ENCODE assay signal across 11 mouse cellular contexts in the genomic region with DNA sequence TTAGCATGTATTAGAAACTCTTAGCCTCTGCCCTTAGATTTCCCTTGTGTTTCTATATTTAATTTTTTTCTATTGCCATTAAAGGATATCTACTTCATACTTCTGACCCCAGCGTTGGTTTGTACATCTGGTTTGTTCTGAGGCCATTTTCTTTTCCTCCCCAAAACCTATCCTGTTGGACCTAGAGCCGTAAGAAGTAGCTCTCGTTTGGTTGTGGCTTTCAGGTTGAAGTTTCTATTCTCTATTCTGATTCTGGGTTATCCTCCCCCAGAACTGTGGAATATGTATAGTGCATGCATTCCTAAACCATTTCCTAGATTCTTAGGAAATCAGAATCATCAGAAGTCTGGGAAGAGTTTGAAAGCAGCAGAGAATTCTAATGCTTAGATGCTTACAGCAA.
"Had no signal": no experiment of that assay in that cellular context is flagged by ENCODE, and none has a peak within 500 bp of the region (broad histone marks: within the 10 kb centered on the region; RNA-seq: fewer than 3 reads in every experiment).

No protein-coding gene starts in this region.

- H3K9me3 ChIP-seq: limb, embryonic 12.5 days; midbrain, embryonic 12.5 days had no signal

- DNase-seq: kidney, adult 18-20 months; kidney, postnatal 10 days; kidney, postnatal 4 days; lung, adult 18-20 months; right cerebral cortex, postnatal 14 days; thymus, postnatal 4 days had no signal

- H3K27me3 ChIP-seq: limb, embryonic 12.5 days; midbrain, embryonic 12.5 days had no signal

- H3K4me2 ChIP-seq: limb, embryonic 12.5 days; midbrain, embryonic 12.5 days had no signal

- H3K27ac ChIP-seq: layer of hippocampus, adult 2 months; midbrain, embryonic 12.5 days; stomach, postnatal 0 days had no signal

- H3K36me3 ChIP-seq: limb, embryonic 12.5 days; midbrain, embryonic 12.5 days had no signal

- ATAC-seq: midbrain, embryonic 16.5 days had no signal

- H3K4me3 ChIP-seq: layer of hippocampus, adult 2 months; limb, embryonic 12.5 days; midbrain, embryonic 12.5 days had no signal

- H3K4me1 ChIP-seq: midbrain, embryonic 12.5 days had no signal

- H3K9ac ChIP-seq: limb, embryonic 12.5 days; midbrain, embryonic 12.5 days had no signal
